Mouse (Mus musculus): ENCODE measurements around the gene Gm3854. TPM values are rescaled to one million over a fixed set of nuclear protein-coding genes. Genes with fewer than 3 reads are reported as not detected.
"Not testable (repeated sequence)": the region's sequence is repeated elsewhere in the genome, so short reads cannot be mapped to it uniquely, and the experiment has no call there.

The Gm3854 gene
- polyA plus RNA-seq, 1 experiment from 2014 or later: 2.4 TPM

DNA sequence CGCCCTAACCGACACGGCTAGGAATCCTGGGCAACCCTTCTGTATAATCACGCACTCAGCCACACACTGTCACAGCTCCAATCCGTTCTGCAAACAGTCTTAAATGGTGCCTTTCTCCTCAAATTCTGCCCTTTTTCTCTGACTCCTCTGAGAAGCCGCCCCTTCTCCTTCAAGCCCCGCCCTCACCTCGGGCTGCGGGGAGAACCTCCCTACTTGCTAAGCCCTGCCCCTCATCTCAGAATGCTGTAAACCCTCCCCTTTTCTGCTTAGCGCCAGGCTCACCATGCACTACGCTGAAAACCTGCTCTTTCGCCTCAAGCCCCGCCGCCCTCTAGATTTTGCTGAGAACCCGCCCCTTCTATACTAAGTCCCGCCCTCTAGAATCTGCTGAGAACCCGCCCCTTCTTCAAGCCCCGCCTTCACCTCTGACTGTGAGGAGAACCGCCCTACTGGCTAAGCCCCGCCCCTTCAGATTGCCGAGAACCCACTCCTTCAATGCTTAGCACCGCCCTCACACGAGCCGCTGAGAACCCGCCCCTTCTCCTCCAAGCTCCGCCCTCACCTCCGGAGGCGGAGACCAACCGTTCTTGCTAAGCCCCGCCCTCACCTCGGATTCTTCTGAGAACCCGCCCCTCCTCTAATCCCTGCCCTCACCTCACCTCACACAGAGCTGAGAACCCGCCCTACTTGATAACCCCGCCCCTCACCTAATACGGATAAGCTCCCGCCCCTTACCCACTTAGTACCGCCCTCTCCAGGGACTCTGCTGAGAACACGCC lies 18.9 kb downstream of the Gm3854 start:
- under 1% methylated on average over 37 of the region's 38 CpGs for WGBS
- peak overlapping the region; percentile 91 for H3K27ac ChIP-seq
- ATAC-seq (replicated peaks; ENCODE audit: low FRiP score): peak; percentile 95

DNA sequence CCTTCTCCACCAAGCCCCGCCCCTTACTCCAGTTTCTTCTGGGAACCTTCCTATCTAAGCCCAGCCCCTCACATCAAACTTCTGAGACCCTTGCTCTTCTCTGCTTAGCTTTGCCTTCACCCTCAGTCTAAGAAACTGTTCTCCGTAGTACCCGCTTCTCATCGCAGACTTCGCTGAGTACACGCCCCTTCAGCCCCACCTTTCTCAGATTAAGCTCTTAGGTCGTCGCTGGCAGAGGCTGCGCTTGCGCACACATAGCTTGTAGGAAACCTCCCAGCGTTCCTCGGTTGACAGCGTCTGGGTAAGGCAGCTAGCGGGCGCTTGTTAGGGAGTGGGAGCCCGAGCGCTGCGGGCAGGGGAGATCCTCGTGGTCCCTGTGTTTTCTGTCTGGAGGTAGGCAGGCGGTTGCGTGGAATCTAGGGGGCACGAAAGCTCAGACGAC lies 19.5 kb downstream of the Gm3854 start, which contains the start of gene Zfp78:
TSS of gene Zfp78 (plus strand) at position 234 of the 442 bp plus-strand sequence.
- WGBS: under 1% methylated on average over 23 of the region's 23 CpGs

More for the DNA sequence above, 18.9 kb downstream of the Gm3854 start:
- no peaks in the 10 kb centered on the region for H3K9me3 ChIP-seq (replicated peaks)
- peak overlapping the region; percentile 49 for H3K9ac ChIP-seq
- H3K4me2 ChIP-seq: peak overlapping the region; percentile 74
- H3K4me3 ChIP-seq (replicated peaks): peak overlapping the region; percentile 59
- H3K27me3 ChIP-seq: no peaks in the 10 kb centered on the region
- H3K4me1 ChIP-seq: peaks cover 10% of the 10 kb centered on the region
- H3K36me3 ChIP-seq: no peaks in the 10 kb centered on the region

DNA sequence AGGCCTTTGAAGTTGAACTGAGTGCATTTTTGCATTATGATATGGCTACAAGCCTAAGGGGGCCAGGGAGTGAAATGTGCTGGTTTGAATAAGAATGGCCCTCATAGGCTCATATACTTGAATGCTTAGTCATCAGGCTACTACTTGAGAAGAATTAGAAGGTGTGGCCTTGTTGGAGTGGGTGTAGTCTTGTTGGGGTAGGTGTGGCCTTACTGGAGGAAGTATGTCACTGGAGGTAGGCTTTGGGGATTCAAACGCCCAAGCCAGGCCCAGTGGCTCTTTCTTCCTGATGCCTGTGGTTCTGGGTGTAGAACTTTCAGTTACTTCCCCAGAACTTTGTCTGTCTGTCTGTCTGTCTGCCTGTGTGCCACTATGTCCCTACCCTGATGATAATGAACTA lies 21.2 kb downstream of the Gm3854 start:
- no peaks in the 10 kb centered on the region for H3K36me3 ChIP-seq
- H3K27ac ChIP-seq: no peak overlapping the region
- ATAC-seq (replicated peaks; ENCODE audit: low FRiP score): no peak
- H3K4me1 ChIP-seq: peaks cover 10% of the 10 kb centered on the region
- WGBS: 62% methylated on average over 1 of the region's 1 CpGs
- no peak overlapping the region for H3K4me2 ChIP-seq
- no peaks in the 10 kb centered on the region for H3K27me3 ChIP-seq
- no peak overlapping the region for H3K4me3 ChIP-seq (replicated peaks)
- no peak overlapping the region for H3K9ac ChIP-seq
- no peaks in the 10 kb centered on the region for H3K9me3 ChIP-seq (replicated peaks)

More for the DNA sequence above, 19.5 kb downstream of the Gm3854 start, which contains the start of gene Zfp78:
- H3K27me3 ChIP-seq: no peaks in the 10 kb centered on the region
- H3K4me2 ChIP-seq: peak within 1 kb of the TSS; percentile 74
- ATAC-seq (replicated peaks; ENCODE audit: low FRiP score): peak; percentile 86
- H3K4me3 ChIP-seq (replicated peaks): peak within 1 kb of the TSS; percentile 59
- peaks cover 10% of the 10 kb centered on the region for H3K4me1 ChIP-seq
- no peaks in the 10 kb centered on the region for H3K9me3 ChIP-seq (replicated peaks)
- H3K36me3 ChIP-seq: no peaks in the 10 kb centered on the region
- peak within 1 kb of the TSS; percentile 61 for H3K9ac ChIP-seq
- H3K27ac ChIP-seq: peak within 1 kb of the TSS; percentile 91

DNA sequence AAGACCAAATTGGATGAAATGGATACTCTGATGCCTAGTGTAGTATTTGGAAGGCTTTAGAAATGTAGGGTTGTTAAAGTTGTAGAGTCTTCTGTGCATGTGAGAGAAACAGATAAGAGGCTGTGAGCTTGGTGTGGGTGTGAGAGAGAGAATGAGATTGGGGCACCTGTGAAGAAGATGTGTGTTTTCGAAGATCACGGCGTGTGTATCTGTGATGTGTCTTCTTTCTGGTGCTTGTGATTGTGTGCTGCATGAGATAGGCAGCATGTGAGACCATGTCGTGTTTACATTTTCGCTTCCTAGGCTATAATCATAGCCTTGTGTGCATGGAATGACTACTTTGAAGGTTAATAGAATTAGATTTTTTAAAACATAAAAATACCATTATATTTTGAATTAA lies 23.6 kb downstream of the Gm3854 start:
- no peaks in the 10 kb centered on the region for H3K27me3 ChIP-seq
- peaks cover 6% of the 10 kb centered on the region for H3K4me1 ChIP-seq
- H3K4me3 ChIP-seq (replicated peaks): no peak overlapping the region
- H3K36me3 ChIP-seq: no peaks in the 10 kb centered on the region
- no peak overlapping the region for H3K4me2 ChIP-seq
- ATAC-seq (replicated peaks; ENCODE audit: low FRiP score): no peak
- H3K9ac ChIP-seq: no peak overlapping the region
- 92% methylated on average over 5 of the region's 5 CpGs for WGBS
- no peaks in the 10 kb centered on the region for H3K9me3 ChIP-seq (replicated peaks)
- no peak overlapping the region for H3K27ac ChIP-seq

DNA sequence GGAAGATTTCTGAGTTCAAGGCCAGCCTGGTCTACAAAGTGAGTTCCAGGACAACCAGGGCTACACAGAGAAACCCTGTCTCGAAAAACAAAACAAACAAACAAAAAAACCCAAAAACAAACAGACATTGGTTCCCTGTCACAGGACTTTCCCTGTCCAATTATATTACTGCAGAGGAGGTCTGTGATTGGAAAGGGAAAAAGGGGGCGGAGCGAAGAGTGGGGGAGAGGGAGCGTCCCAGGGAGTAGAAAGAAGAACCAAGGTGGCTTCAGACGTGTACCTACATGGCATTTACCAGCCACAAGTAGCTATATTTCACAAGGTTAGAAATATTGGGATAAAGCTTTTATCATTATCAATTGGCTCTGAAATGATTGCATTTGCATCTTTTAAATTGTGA lies 24.6 kb downstream of the Gm3854 start:
- 78% methylated on average over 5 of the region's 5 CpGs for WGBS
- H3K36me3 ChIP-seq; H3K4me2 ChIP-seq; H3K27me3 ChIP-seq; ATAC-seq (replicated peaks; ENCODE audit: low FRiP score); H3K4me1 ChIP-seq; H3K9ac ChIP-seq; H3K27ac ChIP-seq; H3K9me3 ChIP-seq (replicated peaks); H3K4me3 ChIP-seq (replicated peaks): not testable (repeated sequence)

DNA sequence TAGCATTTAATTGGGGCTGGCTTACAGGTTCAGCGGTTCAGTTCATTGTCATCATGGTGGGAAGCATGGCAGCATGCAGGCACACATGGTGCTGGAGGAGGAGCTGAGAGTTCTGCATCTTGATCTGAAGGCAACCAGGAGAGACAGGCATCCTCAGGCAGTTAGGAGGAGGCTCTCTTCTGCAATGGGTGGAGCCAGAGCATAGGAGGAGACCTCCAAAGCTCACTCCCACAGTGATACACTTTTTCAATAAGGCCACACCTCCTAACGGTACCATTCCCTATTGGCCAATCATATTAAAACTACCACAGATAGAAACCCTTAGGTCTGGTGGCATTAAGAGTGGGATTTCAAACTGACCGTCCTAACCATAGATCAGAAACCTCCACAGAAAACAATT lies 25.9 kb downstream of the Gm3854 start:
- WGBS: 91% methylated on average over 3 of the region's 3 CpGs
- H3K4me3 ChIP-seq (replicated peaks): no peak overlapping the region
- H3K27ac ChIP-seq: no peak overlapping the region
- no peaks in the 10 kb centered on the region for H3K9me3 ChIP-seq (replicated peaks)
- H3K36me3 ChIP-seq: no peaks in the 10 kb centered on the region
- ATAC-seq (replicated peaks; ENCODE audit: low FRiP score): no peak
- no peaks in the 10 kb centered on the region for H3K4me1 ChIP-seq
- no peaks in the 10 kb centered on the region for H3K27me3 ChIP-seq
- no peak overlapping the region for H3K4me2 ChIP-seq
- H3K9ac ChIP-seq: no peak overlapping the region

DNA sequence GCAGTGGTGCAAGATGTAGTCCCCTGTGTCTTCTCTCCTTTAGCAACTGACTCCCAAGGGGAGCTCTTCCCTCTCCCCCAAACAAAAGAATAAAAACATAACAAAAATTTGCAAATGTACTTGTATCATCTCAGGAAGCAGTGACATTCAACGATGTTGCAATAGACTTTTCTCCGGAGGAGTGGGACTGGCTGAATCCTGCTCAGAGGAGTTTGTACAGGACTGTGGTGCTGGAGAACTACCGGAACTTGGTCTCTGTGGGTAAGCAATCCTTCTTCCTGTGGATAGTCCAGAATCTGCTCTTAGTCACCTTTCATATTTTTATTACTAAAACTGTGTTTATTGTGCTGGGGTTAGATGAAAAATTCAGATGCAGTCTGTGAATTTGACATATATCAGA lies 29.4 kb downstream of the Gm3854 start:
- H3K4me1 ChIP-seq: no peaks in the 10 kb centered on the region
- H3K27me3 ChIP-seq: no peaks in the 10 kb centered on the region
- no peaks in the 10 kb centered on the region for H3K9me3 ChIP-seq (replicated peaks)
- H3K9ac ChIP-seq: no peak overlapping the region
- H3K27ac ChIP-seq: no peak overlapping the region
- no peaks in the 10 kb centered on the region for H3K36me3 ChIP-seq
- ATAC-seq (replicated peaks; ENCODE audit: low FRiP score): no peak
- no peak overlapping the region for H3K4me2 ChIP-seq
- WGBS: 89% methylated on average over 3 of the region's 3 CpGs
- no peak overlapping the region for H3K4me3 ChIP-seq (replicated peaks)

DNA sequence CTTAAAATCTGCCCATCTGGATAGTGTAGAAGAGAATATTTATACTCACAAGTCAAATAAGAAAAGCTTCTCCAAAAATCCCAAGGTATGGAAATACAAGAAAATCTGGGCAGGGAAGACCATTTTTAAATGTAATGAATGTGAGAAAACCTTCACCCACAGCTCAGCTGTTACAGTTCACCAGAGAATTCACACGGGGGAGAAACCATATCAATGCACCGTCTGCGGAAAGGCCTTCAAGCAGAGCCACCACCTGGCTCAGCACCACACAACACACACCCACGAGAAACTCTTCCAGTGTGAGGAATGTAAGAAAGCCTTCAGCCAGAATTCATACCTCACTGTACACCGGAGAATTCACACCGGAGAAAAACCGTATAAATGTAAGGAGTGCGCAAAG lies 34.9 kb downstream of the Gm3854 start:
- no peak overlapping the region for H3K4me2 ChIP-seq
- 82% methylated on average over 8 of the region's 8 CpGs for WGBS
- H3K36me3 ChIP-seq: no peaks in the 10 kb centered on the region
- no peaks in the 10 kb centered on the region for H3K9me3 ChIP-seq (replicated peaks)
- H3K4me3 ChIP-seq (replicated peaks): no peak overlapping the region
- no peak for ATAC-seq (replicated peaks; ENCODE audit: low FRiP score)
- H3K27me3 ChIP-seq: no peaks in the 10 kb centered on the region
- H3K4me1 ChIP-seq: peaks cover 9% of the 10 kb centered on the region
- no peak overlapping the region for H3K9ac ChIP-seq
- no peak overlapping the region for H3K27ac ChIP-seq

DNA sequence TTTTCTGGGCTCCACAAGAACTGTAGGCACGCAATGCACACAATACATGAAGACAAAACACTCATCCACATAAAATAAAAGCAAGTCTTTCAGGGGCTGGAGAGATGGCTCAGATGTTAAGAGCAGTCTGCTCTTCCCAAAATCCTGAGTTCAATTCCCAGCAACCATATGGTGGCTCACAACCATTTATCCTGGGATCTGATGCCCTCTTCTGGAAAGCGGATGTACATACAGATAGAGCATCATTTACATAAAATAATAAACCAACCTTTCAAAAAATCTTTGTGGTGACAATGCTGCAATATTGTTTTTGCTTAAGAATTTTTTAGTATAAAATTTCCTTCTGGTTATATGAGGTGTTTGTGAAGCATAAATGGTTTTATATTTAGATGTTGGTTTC lies 37.9 kb downstream of the Gm3854 start:
- 86% methylated on average over 2 of the region's 2 CpGs for WGBS
- Histone ChIP-seq H3K9me3 (replicated peaks) (no peaks in the 10 kb centered on the region), H3K4me3 (replicated peaks) (no peak overlapping the region), H3K4me1 (peaks cover 17% of the 10 kb centered on the region), H3K4me2 (no peak overlapping the region), H3K27me3 (no peaks in the 10 kb centered on the region), H3K9ac (no peak overlapping the region), H3K36me3 (0 out of 2 replicates have a peak, but pooled peaks cover 3% of the 10 kb centered on the region), H3K27ac (no peak overlapping the region)
- no peak for ATAC-seq (replicated peaks; ENCODE audit: low FRiP score)

DNA sequence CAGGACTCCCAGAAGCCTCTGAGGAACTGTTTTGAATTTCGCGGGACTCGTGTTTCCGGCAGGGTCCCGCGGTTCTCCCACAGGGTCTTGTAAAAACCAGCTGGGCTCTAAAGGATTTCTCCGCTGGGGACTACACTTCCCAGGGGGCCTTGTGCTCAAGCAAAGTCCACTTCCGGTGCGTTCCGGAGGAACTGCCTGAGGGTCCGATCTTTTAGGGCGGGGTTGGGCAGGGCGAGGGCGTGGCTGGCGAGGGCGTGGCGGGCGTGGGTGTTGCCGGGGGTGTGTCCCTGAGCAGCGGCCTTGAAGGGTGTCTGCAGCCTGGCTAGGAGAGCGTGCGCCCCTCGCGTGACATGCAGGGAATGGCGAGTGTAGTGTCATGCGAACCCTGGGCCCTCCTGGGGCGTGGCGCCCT lies 39.5 kb downstream of the Gm3854 start, which contains the start of gene Zfp28:
TSS of gene Zfp28 (plus strand) at position 252 of the 412 bp plus-strand sequence.
- Histone ChIP-seq H3K4me1 (peaks cover 17% of the 10 kb centered on the region), H3K36me3 (peaks cover 3% of the 10 kb centered on the region; the same call in 1 of the 2 replicates), H3K9me3 (replicated peaks) (no peaks in the 10 kb centered on the region), H3K27me3 (no peaks in the 10 kb centered on the region), H3K27ac (0 out of 2 replicates have a peak within 1 kb of the TSS, but pooled peaks have one; percentile 3), H3K9ac (peak within 1 kb of the TSS; percentile 57), H3K4me2 (peak within 1 kb of the TSS; percentile 75), H3K4me3 (replicated peaks) (peak within 1 kb of the TSS; percentile 59)
- peak; percentile 98 for ATAC-seq (replicated peaks; ENCODE audit: low FRiP score)
- under 1% methylated on average over 28 of the region's 28 CpGs for WGBS

DNA sequence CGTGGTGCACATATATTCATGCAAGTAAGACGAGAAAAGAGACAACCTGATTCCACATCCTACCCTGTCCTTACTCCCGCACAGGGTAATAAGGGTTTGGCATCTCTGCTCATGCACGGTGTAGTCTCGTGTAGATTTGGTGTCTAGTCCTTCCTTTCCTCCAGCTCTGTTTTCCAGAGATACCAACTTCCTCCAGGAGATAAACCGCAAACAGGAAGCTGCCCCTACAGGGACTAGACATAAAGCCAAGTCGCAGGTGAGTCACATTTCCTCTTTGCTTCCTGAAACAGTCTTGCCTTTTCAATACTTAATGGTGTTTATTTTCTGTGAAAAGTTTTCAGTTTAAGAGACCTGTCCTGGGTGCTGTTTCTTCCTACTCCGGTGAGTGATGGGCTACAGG lies 40.5 kb downstream of the Gm3854 start:
- 65% methylated on average over 8 of the region's 8 CpGs for WGBS
- H3K9ac ChIP-seq: no peak overlapping the region
- no peak for ATAC-seq (replicated peaks; ENCODE audit: low FRiP score)

DNA sequence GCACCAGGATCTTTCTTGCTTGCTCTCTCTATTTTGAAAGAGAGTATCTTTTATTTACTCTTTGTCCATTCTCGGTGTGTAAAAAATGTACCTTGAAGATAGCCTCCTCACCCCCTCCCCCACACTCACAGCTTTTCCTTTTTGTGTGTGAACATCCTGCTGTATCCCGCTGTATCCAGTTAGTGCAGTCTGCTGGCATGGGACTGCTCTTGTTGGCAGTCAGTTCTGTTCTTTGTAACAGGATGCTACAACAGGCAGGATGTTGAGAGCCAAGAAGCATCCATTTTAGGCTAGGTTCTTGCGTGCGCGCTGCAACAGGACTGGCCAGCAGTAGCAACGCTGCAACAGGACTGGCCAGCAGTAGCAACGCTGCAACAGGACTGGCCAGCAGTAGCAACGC lies 43.4 kb downstream of the Gm3854 start:
- H3K9ac ChIP-seq: no peak overlapping the region
- no peak for ATAC-seq (replicated peaks; ENCODE audit: low FRiP score)
- peaks cover 16% of the 10 kb centered on the region for H3K4me1 ChIP-seq
- 95% methylated on average over 8 of the region's 8 CpGs for WGBS
- H3K27me3 ChIP-seq: no peaks in the 10 kb centered on the region
- H3K9me3 ChIP-seq (replicated peaks): no peaks in the 10 kb centered on the region
- H3K4me2 ChIP-seq: no peak overlapping the region
- no peak overlapping the region for H3K4me3 ChIP-seq (replicated peaks)
- H3K27ac ChIP-seq: no peak overlapping the region
- peaks cover 25% of the 10 kb centered on the region for H3K36me3 ChIP-seq

More for the DNA sequence above, 40.5 kb downstream of the Gm3854 start:
- Histone ChIP-seq H3K36me3 (peaks cover 3% of the 10 kb centered on the region; the same call in 1 of the 2 replicates), H3K4me1 (peaks cover 17% of the 10 kb centered on the region), H3K4me3 (replicated peaks) (peak overlapping the region; percentile 59), H3K27ac (no peak overlapping the region), H3K4me2 (peak overlapping the region; percentile 75), H3K9me3 (replicated peaks) (no peaks in the 10 kb centered on the region), H3K27me3 (no peaks in the 10 kb centered on the region)
